Mouse (Mus musculus): ENCODE data around the gene Capn3.

DNA sequence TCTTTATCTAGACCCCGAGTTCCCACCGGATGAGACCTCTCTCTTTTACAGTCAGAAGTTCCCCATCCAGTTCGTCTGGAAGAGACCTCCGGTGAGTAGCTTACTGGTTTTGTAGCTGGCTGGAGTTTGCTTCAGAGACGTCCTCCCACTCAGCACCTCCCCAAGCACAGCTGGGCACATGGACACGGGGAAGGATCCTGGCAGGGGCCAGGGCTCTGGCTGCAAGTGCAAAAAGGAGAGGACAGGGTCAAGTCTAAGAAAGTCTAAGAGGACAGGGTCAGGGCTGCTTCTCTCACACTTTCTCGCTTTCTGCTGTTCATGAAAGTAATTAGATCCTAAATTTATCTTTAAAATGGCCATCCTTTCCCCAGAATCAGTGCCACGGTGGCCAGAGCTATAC, 8.3 kb downstream of the Capn3 start:
- TF ChIP-seq GATA1 (IDR thresholded peaks at IDR 0.05; ENCODE audit: borderline replicate concordance, low read length) (no peak), CTCF (IDR thresholded peaks at IDR 0.05; ENCODE audit: low read depth, low read length) (no peak), POLR2AphosphoS5 (IDR thresholded peaks at IDR 0.05; ENCODE audit: insufficient replicate concordance, low read depth, low read length) (no peak)
